Mouse (Mus musculus) thymus, postnatal 25 days (tissue): ENCODE measurements around the gene Flvcr2.
A peak's percentile ranks its signal among the peaks of the same experiment; 100 is the strongest.

Experiments
- DNase-seq: peaks from one replicate; pipeline ENCODE4 v3.0.0; 2022

The Flvcr2 gene

GRCm38 (mm10) chr12:85800031-85800430, 53.7 kb downstream of the Flvcr2 start:
- no peak for DNase-seq

- DNase-seq: no peak
Observed at GRCm38 (mm10) chr12:85809726-85810125, 63.4 kb downstream of the Flvcr2 start.

- DNase-seq: no peak
Observed at GRCm38 (mm10) chr12:85810959-85811358, 64.6 kb downstream of the Flvcr2 start.

- no peak for DNase-seq
Observed at GRCm38 (mm10) chr12:85811676-85812075, 65.3 kb downstream of the Flvcr2 start.

- DNase-seq: no peak
Observed at GRCm38 (mm10) chr12:85813599-85813998, 67.3 kb downstream of the Flvcr2 start.

GRCm38 (mm10) chr12:85822051-85822450, 75.7 kb downstream of the Flvcr2 start:
- peak; percentile 10 for DNase-seq

GRCm38 (mm10) chr12:85824438-85825264, 78.3 kb downstream of the Flvcr2 start, which contains the start of the genes Erg28 and Ttll5:
Erg28 (minus strand) TSS chr12:85824550.
Ttll5 (plus strand) TSS chr12:85824659.
- peak; percentile 95 for DNase-seq

GRCm38 (mm10) chr12:85825361-85825760, 79.0 kb downstream of the Flvcr2 start:
- DNase-seq: no peak

- DNase-seq: no peak
Observed at GRCm38 (mm10) chr12:85825822-85826221, 79.5 kb downstream of the Flvcr2 start.

- DNase-seq: no peak
Observed at GRCm38 (mm10) chr12:85828856-85829255, 82.5 kb downstream of the Flvcr2 start.

- no peak for DNase-seq
Observed at GRCm38 (mm10) chr12:85829866-85830265, 83.5 kb downstream of the Flvcr2 start.

GRCm38 (mm10) chr12:85830691-85831090, 84.4 kb downstream of the Flvcr2 start:
- no peak for DNase-seq

- no peak for DNase-seq
Observed at GRCm38 (mm10) chr12:85834543-85834942, 88.2 kb downstream of the Flvcr2 start.

- DNase-seq: no peak
Observed at GRCm38 (mm10) chr12:85837765-85838164, 91.4 kb downstream of the Flvcr2 start.

GRCm38 (mm10) chr12:85839371-85840000, 93.1 kb downstream of the Flvcr2 start:
- DNase-seq: peak; percentile 61

GRCm38 (mm10) chr12:85848164-85848958, 102.0 kb downstream of the Flvcr2 start:
- DNase-seq: no peak

- DNase-seq: no peak
Observed at GRCm38 (mm10) chr12:85850661-85851060, 104.3 kb downstream of the Flvcr2 start.

GRCm38 (mm10) chr12:85853836-85854235, 107.5 kb downstream of the Flvcr2 start:
- DNase-seq: no peak

GRCm38 (mm10) chr12:85854271-85854670, 107.9 kb downstream of the Flvcr2 start:
- DNase-seq: no peak

- no peak for DNase-seq
Observed at GRCm38 (mm10) chr12:85857300-85857699, 111.0 kb downstream of the Flvcr2 start.

GRCm38 (mm10) chr12:85859111-85859510, 112.8 kb downstream of the Flvcr2 start:
- no peak for DNase-seq

GRCm38 (mm10) chr12:85859511-85860189, 113.3 kb downstream of the Flvcr2 start:
- DNase-seq: no peak

- DNase-seq: no peak
Observed at GRCm38 (mm10) chr12:85862514-85862913, 116.2 kb downstream of the Flvcr2 start.
